Mouse (Mus musculus) ES-Bruce4 (cell line): ENCODE measurements around the gene Diaph2.

Experiments
- CTCF ChIP-seq: IDR thresholded peaks from one replicate; pipeline ENCODE4 v1.8.1; 2011; ENCODE audit warnings: low read depth, low read length
- POLR2A ChIP-seq: IDR thresholded peaks from one replicate; pipeline ENCODE4 v1.8.1; 2011; ENCODE audit warnings: low read length; ENCODE audit not compliant: insufficient read depth

DNA sequence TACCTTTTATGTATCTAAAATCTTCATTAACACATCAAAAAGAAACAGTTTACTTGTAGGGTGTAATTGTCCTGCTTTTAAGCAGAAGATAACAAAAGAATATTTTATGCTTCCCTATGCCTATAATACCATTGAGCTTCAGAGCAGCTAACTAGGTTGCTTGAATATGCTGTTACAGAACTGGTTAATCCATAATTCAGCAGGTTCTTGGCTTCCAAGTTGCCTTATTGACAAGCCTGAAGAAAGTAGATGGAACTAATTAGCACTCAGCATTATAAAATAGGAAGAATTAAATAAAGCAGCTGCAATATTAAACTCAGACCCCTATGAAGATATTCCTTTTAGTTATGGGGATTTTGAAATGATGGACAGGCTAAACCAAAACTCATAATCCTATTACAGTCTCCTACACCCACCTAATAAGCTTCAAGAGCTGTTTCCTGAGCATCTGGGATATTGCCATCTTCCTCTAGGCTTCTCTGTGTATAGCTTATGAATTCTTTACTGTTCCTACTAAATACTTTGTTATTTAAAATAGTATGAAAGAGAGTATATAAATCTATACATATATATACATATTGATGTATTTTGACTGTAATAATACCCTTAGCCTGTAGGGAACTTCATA, 601.4 kb downstream of the Diaph2 start:
- TF ChIP-seq CTCF (no peak), POLR2A (no peak)
